Mouse (Mus musculus): ENCODE results near the gene BC035947. TPM values are rescaled to one million over a fixed set of nuclear protein-coding genes. Genes with fewer than 3 reads are reported as not detected.

Gene BC035947
- polyA plus RNA-seq, 1 experiment from 2014 or later, result 0.24 TPM

DNA sequence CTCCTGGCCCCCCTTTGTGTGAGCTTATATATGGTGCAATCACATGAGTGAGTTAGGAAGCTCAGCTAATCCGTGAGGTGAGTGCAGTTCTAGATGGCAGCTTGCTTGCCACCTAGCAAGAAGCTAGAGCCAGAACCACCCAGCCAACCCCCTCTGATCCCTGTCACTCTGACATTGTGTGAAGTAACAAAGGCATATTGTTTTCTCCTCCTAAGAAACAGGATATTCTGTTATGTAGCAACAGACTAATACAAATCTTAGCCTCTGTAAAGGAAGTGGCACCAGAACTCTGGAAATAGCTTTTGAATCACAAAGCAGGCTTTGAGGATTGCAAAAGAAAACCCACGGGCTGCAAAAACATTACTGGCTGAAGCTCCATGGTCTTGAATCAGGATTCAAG lies 27.6 kb downstream of the BC035947 start:
- Histone ChIP-seq H3K9ac (ENCODE audit: low read depth, low read length) (no peak overlapping the region), H3K27ac (ENCODE audit: low read depth, low read length) (no peak overlapping the region), H3K4me3 (ENCODE audit: low read length) (no peak overlapping the region), H3K4me2 (replicated peaks; ENCODE audit: low read depth, low read length) (no peak overlapping the region), H3K27me3 (ENCODE audit: control insufficient read depth, insufficient read depth, low read length) (no peaks in the 10 kb centered on the region), H3K4me1 (ENCODE audit: control insufficient read depth, insufficient read depth, low read length) (0 out of 2 replicates have a peak, but pooled peaks cover 6% of the 10 kb centered on the region), H3K36me3 (ENCODE audit: control insufficient read depth, insufficient read depth, low read length) (peaks cover 18% of the 10 kb centered on the region), H3K9me3 (ENCODE audit: control insufficient read depth, low read length) (no peaks in the 10 kb centered on the region)
- ATAC-seq (ENCODE audit: low FRiP score, low TSS enrichment), result no peak
- 72% methylated on average over 2 of the region's 2 CpGs for WGBS

DNA sequence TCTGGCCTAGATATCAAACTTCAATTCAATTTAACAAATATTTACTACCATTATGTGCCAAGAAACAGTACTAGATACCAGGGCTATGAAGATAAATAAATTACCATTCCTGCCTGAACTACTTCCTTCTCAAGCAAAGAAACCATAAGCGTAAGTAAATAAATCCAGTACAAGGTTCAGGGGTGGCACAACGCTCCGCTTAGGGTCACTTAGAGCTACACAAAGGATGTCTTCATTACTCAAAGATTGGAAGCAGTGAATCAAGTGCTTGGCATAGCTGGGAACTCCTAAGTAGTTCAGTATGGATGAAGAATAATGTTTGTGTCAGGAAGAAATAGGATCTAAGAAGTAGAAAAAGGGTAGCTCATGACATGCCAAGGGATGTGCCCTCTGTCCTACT lies 28.5 kb downstream of the BC035947 start:
- H3K27me3 ChIP-seq (ENCODE audit: control insufficient read depth, insufficient read depth, low read length), result no peaks in the 10 kb centered on the region
- no peaks in the 10 kb centered on the region for H3K9me3 ChIP-seq (ENCODE audit: control insufficient read depth, low read length)
- no peak overlapping the region for H3K4me3 ChIP-seq (ENCODE audit: low read length)
- 96% methylated on average over 3 of the region's 3 CpGs for WGBS
- peaks cover 24% of the 10 kb centered on the region for H3K36me3 ChIP-seq (ENCODE audit: control insufficient read depth, insufficient read depth, low read length)
- no peak overlapping the region for H3K9ac ChIP-seq (ENCODE audit: low read depth, low read length)
- ATAC-seq (ENCODE audit: low FRiP score, low TSS enrichment), result no peak
- no peak overlapping the region for H3K4me2 ChIP-seq (replicated peaks; ENCODE audit: low read depth, low read length)
- no peak overlapping the region for H3K27ac ChIP-seq (ENCODE audit: low read depth, low read length)
- H3K4me1 ChIP-seq (ENCODE audit: control insufficient read depth, insufficient read depth, low read length), result 0 out of 2 replicates have a peak, but pooled peaks cover 6% of the 10 kb centered on the region

DNA sequence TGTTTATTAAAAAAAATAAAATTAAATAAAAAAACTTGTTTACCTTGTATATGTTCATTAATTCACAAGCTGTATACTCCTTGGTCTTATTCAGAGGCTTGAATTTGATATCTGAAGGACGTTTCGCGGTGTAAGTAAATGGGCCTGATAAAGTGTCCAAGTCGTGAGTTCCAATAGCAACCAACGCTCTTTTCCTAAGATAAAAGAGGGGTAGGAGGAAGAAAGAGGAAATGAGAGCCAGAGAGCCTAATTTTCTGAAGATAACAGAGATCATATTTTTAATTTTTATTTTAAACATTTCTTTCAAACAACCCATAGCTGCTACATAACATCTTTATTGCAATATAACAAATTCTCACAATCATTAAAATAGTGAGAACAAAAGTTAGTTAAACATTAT lies 39.5 kb downstream of the BC035947 start:
- Histone ChIP-seq H3K4me3 (ENCODE audit: low read length) (no peak overlapping the region), H3K9me3 (ENCODE audit: control insufficient read depth, low read length) (no peaks in the 10 kb centered on the region), H3K27ac (ENCODE audit: low read depth, low read length) (no peak overlapping the region), H3K4me1 (ENCODE audit: control insufficient read depth, insufficient read depth, low read length) (no peaks in the 10 kb centered on the region), H3K9ac (ENCODE audit: low read depth, low read length) (no peak overlapping the region), H3K27me3 (ENCODE audit: control insufficient read depth, insufficient read depth, low read length) (no peaks in the 10 kb centered on the region), H3K4me2 (replicated peaks; ENCODE audit: low read depth, low read length) (no peak overlapping the region), H3K36me3 (ENCODE audit: control insufficient read depth, insufficient read depth, low read length) (peaks cover 70% of the 10 kb centered on the region)
- 93% methylated on average over 5 of the region's 5 CpGs for WGBS
- ATAC-seq (ENCODE audit: low FRiP score, low TSS enrichment), result no peak

DNA sequence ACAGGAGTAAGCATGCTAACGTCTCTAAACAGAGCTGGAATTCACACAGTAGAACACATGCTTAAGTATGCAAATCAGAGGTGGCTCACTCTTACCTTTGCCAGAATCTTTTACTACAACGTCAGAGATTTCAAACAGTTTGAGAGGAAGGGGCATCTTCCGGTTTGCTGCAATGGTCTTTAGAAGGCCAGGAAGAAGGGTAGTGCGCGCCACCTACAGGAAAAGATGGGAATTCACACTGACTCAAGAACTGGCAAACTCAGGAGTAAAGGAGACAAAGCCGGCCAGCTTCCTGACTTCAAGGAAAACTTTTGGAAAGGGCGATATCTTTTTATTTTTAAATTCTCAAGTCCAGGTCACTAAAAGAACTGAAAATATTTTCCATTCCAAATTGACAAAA lies 57.3 kb downstream of the BC035947 start:
- Histone ChIP-seq H3K9ac (ENCODE audit: low read depth, low read length) (no peak overlapping the region), H3K9me3 (ENCODE audit: control insufficient read depth, low read length) (no peaks in the 10 kb centered on the region), H3K27me3 (ENCODE audit: control insufficient read depth, insufficient read depth, low read length) (no peaks in the 10 kb centered on the region), H3K4me3 (ENCODE audit: low read length) (no peak overlapping the region), H3K4me2 (replicated peaks; ENCODE audit: low read depth, low read length) (no peak overlapping the region), H3K36me3 (ENCODE audit: control insufficient read depth, insufficient read depth, low read length) (peaks cover 73% of the 10 kb centered on the region), H3K4me1 (ENCODE audit: control insufficient read depth, insufficient read depth, low read length) (no peaks in the 10 kb centered on the region), H3K27ac (ENCODE audit: low read depth, low read length) (no peak overlapping the region)
- WGBS, result 34% methylated on average over 7 of the region's 7 CpGs
- no peak for ATAC-seq (ENCODE audit: low FRiP score, low TSS enrichment)

DNA sequence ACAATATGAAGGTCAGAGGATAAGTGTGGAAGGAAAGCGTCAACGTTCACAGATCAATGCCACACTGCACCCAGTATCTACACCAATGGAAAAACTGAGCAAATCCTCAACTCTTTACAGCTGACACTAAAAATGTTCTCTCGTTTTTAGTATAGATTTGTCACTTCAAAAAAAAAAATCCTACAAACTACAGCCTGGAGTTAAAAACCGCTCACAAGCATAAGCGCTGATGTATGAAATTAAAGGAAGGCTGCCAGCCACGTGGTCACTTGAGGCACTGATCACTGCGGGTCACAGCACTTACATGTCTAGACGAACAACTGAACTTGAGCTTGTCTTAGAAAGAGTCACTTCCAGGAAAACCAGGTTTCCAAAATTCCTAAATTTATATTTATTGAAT lies 58.1 kb downstream of the BC035947 start:
- Histone ChIP-seq H3K36me3 (ENCODE audit: control insufficient read depth, insufficient read depth, low read length) (peaks cover 68% of the 10 kb centered on the region), H3K9ac (ENCODE audit: low read depth, low read length) (no peak overlapping the region), H3K9me3 (ENCODE audit: control insufficient read depth, low read length) (no peaks in the 10 kb centered on the region), H3K4me1 (ENCODE audit: control insufficient read depth, insufficient read depth, low read length) (no peaks in the 10 kb centered on the region), H3K27me3 (ENCODE audit: control insufficient read depth, insufficient read depth, low read length) (no peaks in the 10 kb centered on the region), H3K27ac (ENCODE audit: low read depth, low read length) (no peak overlapping the region), H3K4me3 (ENCODE audit: low read length) (no peak overlapping the region), H3K4me2 (replicated peaks; ENCODE audit: low read depth, low read length) (no peak overlapping the region)
- ATAC-seq (ENCODE audit: low FRiP score, low TSS enrichment), result no peak
- 87% methylated on average over 8 of the region's 8 CpGs for WGBS

DNA sequence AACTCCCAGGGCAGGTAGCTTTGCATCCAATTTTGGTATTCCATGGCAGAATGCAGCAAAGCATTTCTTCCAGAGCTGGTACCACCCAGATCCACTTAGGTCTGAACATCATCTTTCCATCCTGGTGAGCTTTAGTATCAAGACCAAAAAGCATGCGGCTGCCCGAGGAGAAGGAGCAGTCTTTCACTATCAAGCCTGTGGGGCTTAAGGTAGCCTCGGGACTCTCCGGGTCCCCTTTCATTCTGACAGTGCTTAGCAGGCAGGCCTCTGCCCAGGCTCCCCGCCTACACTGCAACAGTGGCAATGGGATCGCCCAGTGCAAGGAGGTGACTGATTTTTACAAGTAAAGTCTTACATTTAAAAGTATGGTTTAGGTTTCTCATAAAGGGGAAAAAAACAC lies 59.4 kb downstream of the BC035947 start:
- peaks cover 67% of the 10 kb centered on the region for H3K36me3 ChIP-seq (ENCODE audit: control insufficient read depth, insufficient read depth, low read length)

DNA sequence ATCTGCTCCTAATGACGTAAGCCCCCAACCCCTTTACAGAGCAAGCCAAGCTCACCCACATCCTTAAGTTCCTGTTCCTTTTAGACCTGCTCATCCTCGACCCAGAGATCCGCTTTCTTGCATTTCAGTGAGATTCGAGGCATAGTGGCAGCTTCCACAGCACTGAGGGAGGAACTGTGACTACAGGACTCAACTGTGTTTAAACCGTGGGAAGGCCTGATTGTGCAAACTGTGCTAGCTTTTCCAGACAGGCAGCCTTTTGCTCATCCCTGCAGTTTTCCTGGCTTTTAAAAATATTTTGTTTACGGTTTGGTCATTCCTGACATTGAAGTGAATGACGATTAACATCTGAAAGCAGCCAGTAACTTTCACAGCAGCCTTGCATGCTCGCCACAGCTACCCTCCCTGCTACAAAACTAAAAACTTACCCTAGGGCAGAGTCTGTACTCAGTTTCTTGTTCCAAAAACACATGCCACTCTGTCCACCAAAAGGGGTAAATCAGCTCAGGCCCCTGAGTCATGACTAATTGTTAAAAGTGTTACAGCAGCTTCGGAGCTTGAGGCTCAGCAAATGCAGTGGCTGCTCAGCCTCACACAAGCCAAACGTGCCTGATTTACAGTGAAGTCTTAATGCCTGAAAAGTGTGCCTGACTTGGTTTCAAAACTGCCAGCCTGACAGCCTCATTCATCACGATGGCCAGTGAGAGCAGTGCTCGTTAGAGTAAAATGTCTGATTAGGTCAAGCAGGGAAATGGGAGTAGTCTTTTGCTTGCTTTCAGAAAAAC lies 60.7 kb downstream of the BC035947 start:
- Histone ChIP-seq H3K4me1 (ENCODE audit: control insufficient read depth, insufficient read depth, low read length) (no peaks in the 10 kb centered on the region), H3K27ac (ENCODE audit: low read depth, low read length) (no peak overlapping the region), H3K27me3 (ENCODE audit: control insufficient read depth, insufficient read depth, low read length) (no peaks in the 10 kb centered on the region), H3K4me3 (ENCODE audit: low read length) (no peak overlapping the region), H3K9me3 (ENCODE audit: control insufficient read depth, low read length) (no peaks in the 10 kb centered on the region), H3K9ac (ENCODE audit: low read depth, low read length) (no peak overlapping the region), H3K4me2 (replicated peaks; ENCODE audit: low read depth, low read length) (no peak overlapping the region), H3K36me3 (ENCODE audit: control insufficient read depth, insufficient read depth, low read length) (peaks cover 59% of the 10 kb centered on the region)
- no peak for ATAC-seq (ENCODE audit: low FRiP score, low TSS enrichment)
- WGBS, result 64% methylated on average over 12 of the region's 12 CpGs

More for the DNA sequence above, 59.4 kb downstream of the BC035947 start:
- Histone ChIP-seq H3K9me3 (ENCODE audit: control insufficient read depth, low read length) (no peaks in the 10 kb centered on the region), H3K27ac (ENCODE audit: low read depth, low read length) (no peak overlapping the region), H3K9ac (ENCODE audit: low read depth, low read length) (no peak overlapping the region), H3K27me3 (ENCODE audit: control insufficient read depth, insufficient read depth, low read length) (no peaks in the 10 kb centered on the region), H3K4me3 (ENCODE audit: low read length) (no peak overlapping the region), H3K4me1 (ENCODE audit: control insufficient read depth, insufficient read depth, low read length) (no peaks in the 10 kb centered on the region), H3K4me2 (replicated peaks; ENCODE audit: low read depth, low read length) (no peak overlapping the region)
- no peak for ATAC-seq (ENCODE audit: low FRiP score, low TSS enrichment)
- WGBS, result 91% methylated on average over 6 of the region's 6 CpGs

DNA sequence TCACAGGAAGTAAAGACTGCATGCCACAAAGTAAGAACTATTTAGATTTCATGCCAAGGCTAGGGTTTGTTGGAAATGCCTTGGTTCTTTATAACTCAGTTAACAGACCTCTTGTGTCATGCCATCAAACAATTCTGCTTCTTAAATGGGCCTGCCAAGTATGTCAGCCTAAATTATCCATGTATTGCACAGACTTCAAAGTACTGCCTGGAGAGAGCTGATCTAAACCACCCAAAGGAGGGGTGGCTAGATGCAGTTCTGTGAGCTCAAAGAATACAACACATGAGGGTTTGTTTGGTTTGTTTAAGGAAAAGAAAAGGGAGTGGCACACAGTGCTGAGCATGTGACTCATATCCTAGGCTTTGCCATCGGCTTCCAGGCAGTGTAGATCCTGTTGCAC lies 63.9 kb downstream of the BC035947 start:
- Histone ChIP-seq H3K9me3 (ENCODE audit: control insufficient read depth, low read length) (no peaks in the 10 kb centered on the region), H3K4me2 (replicated peaks; ENCODE audit: low read depth, low read length) (no peak overlapping the region), H3K9ac (ENCODE audit: low read depth, low read length) (no peak overlapping the region), H3K27ac (ENCODE audit: low read depth, low read length) (no peak overlapping the region), H3K4me3 (ENCODE audit: low read length) (no peak overlapping the region), H3K4me1 (ENCODE audit: control insufficient read depth, insufficient read depth, low read length) (no peaks in the 10 kb centered on the region), H3K36me3 (ENCODE audit: control insufficient read depth, insufficient read depth, low read length) (peaks cover 63% of the 10 kb centered on the region), H3K27me3 (ENCODE audit: control insufficient read depth, insufficient read depth, low read length) (no peaks in the 10 kb centered on the region)
- 77% methylated on average over 1 of the region's 1 CpGs for WGBS
- ATAC-seq (ENCODE audit: low FRiP score, low TSS enrichment), result no peak

Measured in kidney, embryonic 14.5 days (tissue).